In genomic region chr11:110171212-110171611, GRCm38 (mm10) we compare ENCODE assay signal across 29 mouse cellular contexts. TPM values are rescaled to one million over a fixed set of nuclear protein-coding genes. Genes with fewer than 3 reads are reported as not detected.
A peak's percentile ranks its signal among the peaks of the same experiment; 100 is the strongest.
DNase-seq lines count a peak whose midpoint lies in the region; ATAC-seq lines count a peak whose summit lies in the region.
"Had no signal": no experiment of that assay in that cellular context is flagged by ENCODE, and none has a peak within 500 bp of the region (broad histone marks: within the 10 kb centered on the region; RNA-seq: fewer than 3 reads in every experiment).

No protein-coding gene starts in this region.

- H3K36me3 ChIP-seq in liver, embryonic 16.5 days (ENCODE audit: control insufficient read depth, insufficient read depth): no peaks in the 10 kb centered on the region
- no peaks in the 10 kb centered on the region for H3K36me3 ChIP-seq in forebrain, embryonic 16.5 days (ENCODE audit: control insufficient read depth, insufficient read depth)
- H3K36me3 ChIP-seq: embryonic facial prominence, embryonic 13.5 days; kidney, embryonic 15.5 days; lung, embryonic 15.5 days; neural tube, embryonic 13.5 days had no signal

- H3K4me3 ChIP-seq in liver, embryonic 16.5 days (ENCODE audit: low read depth, low read length): no peak overlapping the region
- no peak overlapping the region for H3K4me3 ChIP-seq in forebrain, embryonic 16.5 days (replicated peaks; ENCODE audit: low read length)
- H3K4me3 ChIP-seq: embryonic facial prominence, embryonic 13.5 days; erythroblast, embryonic 14.5 days; forebrain, embryonic 13.5 days; kidney, embryonic 15.5 days; lung, embryonic 15.5 days; myocyte; neural tube, embryonic 13.5 days had no signal

- no peak overlapping the region for H3K27ac ChIP-seq in liver, embryonic 16.5 days (ENCODE audit: low read length)
- H3K27ac ChIP-seq in forebrain, embryonic 16.5 days (ENCODE audit: low read length): no peak overlapping the region
- H3K27ac ChIP-seq: embryonic facial prominence, embryonic 13.5 days; forebrain, embryonic 13.5 days; kidney, embryonic 15.5 days; lung, embryonic 15.5 days; neural tube, embryonic 13.5 days had no signal

- peak; percentile 10 for DNase-seq in testis, postnatal 14 days (ENCODE audit: low spot score)
- no peak for DNase-seq in testis, postnatal 10 days (ENCODE audit: low spot score)
- DNase-seq in liver: peak; percentile 7
- no peak for DNase-seq in T-cell, adult 2 months (ENCODE audit: low spot score)
- no peak for DNase-seq in gastrocnemius, postnatal 25 days
- DNase-seq: adrenal gland, adult 8-10 months; cerebellum, adult 18-20 months; cerebellum, postnatal 14 days; embryo, embryonic 11 days; heart, postnatal 10 days; kidney, adult 11 months; kidney, postnatal 36 days; lung, postnatal 36 days; retina, postnatal 1 day; right cerebral cortex, postnatal 25 days; spleen, adult 18-20 months; thymus, adult 2 months had no signal

- ATAC-seq in liver, embryonic 16.5 days (ENCODE audit: low read depth): 0 out of 2 replicates have a peak, but pooled peaks have one; percentile 27
- no peak for ATAC-seq in forebrain, embryonic 16.5 days
- ATAC-seq: CD4-positive, CD25-positive, alpha-beta regulatory T cell, adult 4 months; forebrain, embryonic 13.5 days; midbrain, embryonic 16.5 days had no signal

- no peak overlapping the region for H3K4me2 ChIP-seq in liver, embryonic 16.5 days (ENCODE audit: low read depth, low read length)
- no peak overlapping the region for H3K4me2 ChIP-seq in forebrain, embryonic 16.5 days (ENCODE audit: low read length)
- H3K4me2 ChIP-seq: embryonic facial prominence, embryonic 13.5 days; forebrain, embryonic 13.5 days; heart, embryonic 11.5 days; kidney, embryonic 15.5 days; lung, embryonic 15.5 days; neural tube, embryonic 13.5 days had no signal

- H3K27me3 ChIP-seq in liver, embryonic 16.5 days (ENCODE audit: control insufficient read depth, insufficient read depth, low read depth, low read length): no peaks in the 10 kb centered on the region
- H3K27me3 ChIP-seq in forebrain, embryonic 16.5 days (replicated peaks; ENCODE audit: control insufficient read depth, insufficient read depth, low read length): no peaks in the 10 kb centered on the region
- H3K27me3 ChIP-seq: embryonic facial prominence, embryonic 13.5 days; forebrain, embryonic 13.5 days; kidney, embryonic 15.5 days; lung, embryonic 15.5 days; neural tube, embryonic 13.5 days had no signal

- WGBS in liver, embryonic 16.5 days (ENCODE audit: insufficient replicate concordance): 87% methylated on average over 3 of the region's 3 CpGs
- 97% methylated on average over 3 of the region's 3 CpGs for WGBS in forebrain, embryonic 16.5 days

- H3K9ac ChIP-seq in liver, embryonic 16.5 days (ENCODE audit: low read depth, low read length): no peak overlapping the region
- no peak overlapping the region for H3K9ac ChIP-seq in forebrain, embryonic 16.5 days (replicated peaks; ENCODE audit: low read depth, low read length)
- H3K9ac ChIP-seq: embryonic facial prominence, embryonic 13.5 days; forebrain, embryonic 13.5 days; kidney, embryonic 15.5 days; lung, embryonic 15.5 days; neural tube, embryonic 13.5 days had no signal

- no peaks in the 10 kb centered on the region for H3K4me1 ChIP-seq in liver, embryonic 16.5 days (ENCODE audit: control insufficient read depth, low read depth, low read length)
- peaks cover 3% of the 10 kb centered on the region; the same call in 1 of the 2 replicates for H3K4me1 ChIP-seq in forebrain, embryonic 16.5 days (replicated peaks; ENCODE audit: control insufficient read depth, insufficient read depth, low read length)
- H3K4me1 ChIP-seq: forebrain, embryonic 13.5 days; kidney, embryonic 15.5 days; neural tube, embryonic 13.5 days had no signal

- H3K9me3 ChIP-seq in liver, embryonic 16.5 days (replicated peaks; ENCODE audit: control insufficient read depth, low read length): no peaks in the 10 kb centered on the region
- H3K9me3 ChIP-seq in forebrain, embryonic 16.5 days (ENCODE audit: control insufficient read depth, low read length): no peaks in the 10 kb centered on the region
- H3K9me3 ChIP-seq: embryonic facial prominence, embryonic 13.5 days; forebrain, embryonic 13.5 days; kidney, embryonic 15.5 days; lung, embryonic 15.5 days; neural tube, embryonic 13.5 days had no signal

RNA-seq across cellular contexts. Expression of gene Abca9, which starts 3.2 kb away (rescaled TPM):
- polyA plus RNA-seq in liver, embryonic 16.5 days (2015; fragmentation: Nextera tagmentation; extraction: Ambion mirVana): 1.3 and 1.5 TPM in 2 replicates
- 10 to 100 TPM in 1 of 2 experiments, 1 to 10 TPM in 1; 9.2 to 10.2 TPM for total RNA-seq in gastrocnemius, postnatal 25 days (2021)
- 2.5 and 3.8 TPM in 2 replicates for polyA plus RNA-seq in forebrain, embryonic 16.5 days (2015; fragmentation: Nextera tagmentation; extraction: Ambion mirVana)
- polyA plus RNA-seq: CD4-positive, CD25-positive, alpha-beta regulatory T cell, adult 4 months; erythroblast, embryonic 14.5 days had no signal

Comparison
In these comparisons a context has a peak if more than half of its experiments do, and no peak if none do; other contexts are left out.
1. DNase-seq: peak in testis, postnatal 14 days (single experiment) and liver (single experiment); none in testis, postnatal 10 days (single experiment), T-cell, adult 2 months (single experiment) and gastrocnemius, postnatal 25 days (single experiment).